Mouse (Mus musculus) gastrocnemius, postnatal 10 days (tissue): ENCODE measurements around the gene Il31. TPM values are rescaled to one million over a fixed set of nuclear protein-coding genes. Genes with fewer than 3 reads are reported as not detected.
"Not testable (repeated sequence)": the region's sequence is repeated elsewhere in the genome, so short reads cannot be mapped to it uniquely, and the experiment has no call there.

ENCODE experiments used
- DNase-seq: peaks from one replicate; pipeline ENCODE4 v3.0.0; 2021; ENCODE audit warnings: mixed read lengths
- long read RNA-seq, 2 experiments: library from polyadenylated mRNA; stranded (forward); transcript quantifications; one replicate each; pipeline ENCODE4 v2.0.0; 2021
- total RNA-seq, 2 experiments: library from RNA; stranded (reverse); gene quantifications; 2 replicates each; pipeline ENCODE4 v1.2.3; 2021

Gene Il31
- not detected for total RNA-seq
- long read RNA-seq, experiment 1, result 0 reads
- long read RNA-seq, experiment 2, result 0 reads

DNA sequence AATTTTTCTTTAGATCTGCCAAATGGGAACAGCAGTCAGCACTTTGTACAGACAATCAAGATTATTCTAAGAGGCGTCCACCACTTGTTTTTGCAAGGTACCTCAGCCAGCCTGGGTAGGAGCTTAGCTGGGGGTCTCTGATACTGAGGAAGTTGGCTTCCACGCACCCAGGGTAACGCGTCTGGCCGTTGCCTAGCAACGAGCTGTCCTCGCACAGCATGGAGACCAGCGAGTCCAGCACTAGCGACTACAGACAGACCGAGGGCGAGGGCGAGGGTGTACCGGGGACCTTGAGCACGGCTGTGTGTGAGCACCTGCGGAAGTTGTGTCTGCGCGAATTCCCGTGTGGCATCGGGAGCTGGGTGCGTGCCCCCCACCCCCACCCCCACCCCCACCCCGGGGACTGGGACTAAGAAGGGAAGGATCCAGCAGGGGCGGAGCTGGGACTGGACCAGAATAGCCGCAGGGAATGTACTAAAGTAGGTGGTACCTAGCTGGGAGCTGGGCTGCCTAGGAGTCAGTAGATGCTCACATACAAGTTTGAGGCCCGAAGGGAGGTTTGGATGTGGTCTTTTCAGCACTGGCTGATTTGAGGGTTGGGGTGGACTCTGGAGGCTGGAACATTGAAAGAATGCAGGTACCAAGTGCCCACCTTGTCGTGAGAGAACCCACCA, at the start of gene Il31, which contains the start of gene Lrrc43:
TSS of gene Il31 (minus strand) at position 378 of the 674 bp plus-strand sequence.
TSS of gene Lrrc43 (plus strand) at position 194 of the 674 bp plus-strand sequence.
- DNase-seq, result no peak

- peak; percentile 0 for DNase-seq
Observed at GRCm38 (mm10) chr5:123533801-123534200, 44.5 kb upstream of the Il31 start.

DNA sequence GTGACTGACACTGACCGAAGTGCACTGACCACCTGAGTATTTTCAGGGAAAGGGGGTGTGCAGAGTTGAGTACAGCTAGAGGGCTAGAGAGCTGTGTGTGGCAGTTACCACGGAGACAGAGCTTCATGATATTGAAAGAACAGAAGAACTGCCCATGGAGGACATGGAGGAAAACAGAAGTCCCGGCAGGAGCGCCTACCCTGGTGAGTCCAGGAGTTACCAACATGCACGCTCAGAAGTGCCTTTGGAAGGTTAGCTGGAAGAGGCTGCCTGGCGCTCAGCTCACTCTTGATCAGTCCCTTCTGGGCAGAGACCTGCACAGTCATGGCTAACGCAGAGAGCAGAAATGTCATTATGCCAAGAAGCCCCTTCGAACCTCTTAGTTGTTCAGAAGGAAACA, 40.8 kb upstream of the Il31 start:
- DNase-seq, result peak; percentile 3

DNA sequence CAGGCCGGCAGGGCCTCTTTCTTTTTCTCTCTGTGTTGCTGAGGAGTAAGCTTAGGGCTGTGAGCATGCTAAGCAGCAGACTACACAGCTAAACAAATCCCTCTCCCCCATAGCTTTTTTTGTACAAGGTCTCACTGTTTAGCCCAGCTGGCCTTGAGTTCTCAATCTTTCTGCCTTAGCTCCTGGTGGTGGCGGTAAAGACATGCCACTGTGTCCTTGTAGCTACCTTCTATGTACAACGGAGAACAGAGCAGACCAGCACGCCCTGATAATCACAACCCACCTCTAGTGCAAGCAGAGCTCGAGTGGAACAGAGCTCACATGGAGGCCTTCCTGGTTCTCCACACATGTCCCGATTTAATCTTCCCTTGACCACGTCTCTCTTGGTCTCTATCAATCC, 39.4 kb upstream of the Il31 start:
- DNase-seq, result peak; percentile 1

DNA sequence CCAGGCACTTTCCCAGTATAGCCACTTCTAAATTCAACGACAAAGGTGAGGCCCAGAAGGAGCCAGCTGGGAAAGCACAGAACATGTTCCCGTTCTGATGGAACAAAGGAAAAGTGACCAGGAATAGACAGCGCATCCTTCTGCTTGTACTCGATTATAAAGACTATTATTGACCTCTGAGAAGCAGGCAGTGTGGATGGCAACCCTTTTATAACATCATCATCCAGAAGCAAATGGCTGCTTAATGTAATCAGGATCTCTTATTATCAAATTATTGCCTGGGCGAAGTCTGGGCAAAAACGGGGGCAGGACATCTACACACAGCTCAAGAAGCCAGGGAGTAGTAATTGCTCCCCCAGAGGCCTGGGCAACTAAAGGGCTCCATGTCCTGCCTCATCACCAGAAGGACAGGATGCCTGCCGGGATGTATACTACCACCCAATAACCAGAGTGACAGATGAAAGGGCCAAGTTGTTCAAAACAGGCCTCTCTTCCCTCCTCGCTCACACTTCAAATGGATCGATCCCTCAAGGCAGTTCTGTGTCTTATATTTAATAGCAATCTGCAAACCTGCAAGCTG, 36.7 kb upstream of the Il31 start:
- peak; percentile 1 for DNase-seq

DNA sequence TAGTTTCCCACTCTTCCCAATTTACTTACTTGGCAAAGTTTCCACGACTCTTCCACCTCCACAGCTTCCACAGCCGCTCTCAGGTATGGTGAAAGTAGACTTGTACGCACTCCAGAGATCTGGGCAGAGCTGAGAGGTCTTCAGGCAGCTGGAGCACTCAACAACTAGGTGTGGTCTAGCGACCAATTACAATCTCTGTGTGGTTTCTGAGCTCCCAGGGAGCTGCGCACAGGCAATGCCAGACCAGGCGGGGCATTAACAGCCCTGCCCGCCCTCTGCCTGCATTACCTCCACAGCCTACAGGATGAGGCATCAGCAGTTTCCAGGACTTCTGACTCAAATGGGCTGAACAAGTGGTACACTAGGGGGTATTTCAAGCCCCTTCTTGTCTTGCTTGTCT, 36.0 kb upstream of the Il31 start, which contains the start of gene Gm49027:
TSS of gene Gm49027 (minus strand) at position 208 of the 400 bp plus-strand sequence.
- peak; percentile 1 for DNase-seq

- DNase-seq, result no peak
Observed at GRCm38 (mm10) chr5:123524393-123524750, 35.1 kb upstream of the Il31 start.

- DNase-seq, result peak; percentile 98
Observed at GRCm38 (mm10) chr5:123523692-123524392, 34.6 kb upstream of the Il31 start, which contains the start of gene Diablo. Diablo (minus strand) TSS chr5:123524176.

- DNase-seq, result peak; percentile 1
Observed at GRCm38 (mm10) chr5:123522166-123522565, 32.9 kb upstream of the Il31 start.

GRCm38 (mm10) chr5:123521621-123522020, 32.3 kb upstream of the Il31 start:
- DNase-seq, result peak; percentile 0

DNA sequence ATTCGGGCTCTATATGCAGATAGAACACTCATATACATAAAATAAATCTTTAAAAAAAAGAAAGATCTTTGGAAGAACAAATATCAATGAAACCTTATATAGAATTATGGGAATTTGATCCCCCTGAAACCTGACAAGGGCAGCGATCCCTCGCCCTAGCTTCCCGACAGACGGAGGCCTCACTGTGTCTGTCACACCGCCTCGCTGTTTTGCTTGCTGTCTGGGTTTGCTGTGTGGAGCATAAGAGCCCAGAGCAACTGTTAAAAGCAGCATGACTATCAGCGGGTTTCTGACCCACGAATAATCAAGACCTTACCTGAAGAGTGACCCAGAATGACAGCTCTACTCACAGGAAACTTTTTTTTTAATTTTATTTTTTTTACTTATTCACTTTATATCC, 31.4 kb upstream of the Il31 start:
- DNase-seq, result peak; percentile 1

- DNase-seq, result no peak
Observed at GRCm38 (mm10) chr5:123514871-123515270, 25.6 kb upstream of the Il31 start.

DNA sequence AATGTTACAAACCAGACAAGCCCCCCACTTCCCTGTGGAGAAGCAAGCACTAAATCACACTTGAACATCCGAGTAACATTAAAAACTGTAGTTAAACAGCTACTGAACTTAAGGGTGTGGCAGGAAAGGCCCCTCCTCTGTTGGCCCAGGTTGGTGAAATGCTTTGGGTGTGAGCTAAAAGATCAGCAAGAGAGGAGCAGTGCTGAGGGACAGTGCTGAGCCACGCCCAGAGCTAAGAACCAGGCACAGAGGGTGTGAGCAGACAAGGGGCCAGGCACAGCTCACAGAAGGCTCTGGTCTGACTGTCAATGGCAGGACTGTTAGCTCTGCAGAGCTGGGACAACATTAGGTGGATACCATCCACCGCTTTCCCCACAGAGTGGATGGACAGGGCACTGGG, 22.8 kb upstream of the Il31 start:
- DNase-seq, result no peak

GRCm38 (mm10) chr5:123511426-123511825, 22.1 kb upstream of the Il31 start:
- DNase-seq, result not testable (repeated sequence)

DNA sequence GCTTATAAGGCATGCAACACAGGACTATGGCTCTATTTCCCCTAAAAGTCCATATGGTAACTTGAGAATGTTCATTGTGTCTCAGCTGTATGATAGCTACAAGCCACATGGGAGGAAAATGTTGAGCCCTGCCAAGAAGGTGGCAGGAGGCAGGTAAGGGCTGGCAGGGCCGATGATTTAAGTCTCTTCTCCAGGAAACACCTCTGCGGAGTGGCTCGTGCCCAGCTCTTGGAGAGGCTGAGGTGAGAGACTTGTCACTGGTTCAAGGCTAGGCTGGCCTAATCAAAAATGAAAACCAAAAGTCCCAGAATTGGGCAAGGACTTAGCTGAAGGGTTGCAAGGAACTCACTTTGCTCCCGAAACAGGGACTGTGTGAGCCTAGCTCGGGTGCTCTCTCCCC, 20.9 kb upstream of the Il31 start, which contains the start of gene B3gnt4:
TSS of gene B3gnt4 (plus strand) at position 301 of the 400 bp plus-strand sequence.
- DNase-seq, result no peak

DNA sequence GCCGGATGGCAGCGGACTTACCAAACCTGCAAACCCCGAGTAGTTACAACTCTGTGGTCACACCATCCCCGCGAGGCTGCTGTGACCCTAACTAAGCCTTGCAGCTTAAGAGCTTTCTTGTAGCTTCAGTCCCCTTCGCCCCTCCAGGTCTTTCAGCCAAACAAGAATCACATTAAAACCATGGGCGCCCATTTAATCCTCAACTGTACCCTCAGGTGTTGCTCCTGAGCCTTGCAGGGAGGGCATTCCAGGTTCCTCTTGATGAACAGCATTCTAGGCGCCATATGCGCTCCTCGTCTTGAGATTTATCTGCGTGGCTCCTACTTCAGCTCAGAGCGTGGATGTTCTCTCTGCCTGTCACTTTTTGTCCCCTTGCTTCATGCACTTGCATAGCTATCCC, 19.6 kb upstream of the Il31 start:
- no peak for DNase-seq

DNA sequence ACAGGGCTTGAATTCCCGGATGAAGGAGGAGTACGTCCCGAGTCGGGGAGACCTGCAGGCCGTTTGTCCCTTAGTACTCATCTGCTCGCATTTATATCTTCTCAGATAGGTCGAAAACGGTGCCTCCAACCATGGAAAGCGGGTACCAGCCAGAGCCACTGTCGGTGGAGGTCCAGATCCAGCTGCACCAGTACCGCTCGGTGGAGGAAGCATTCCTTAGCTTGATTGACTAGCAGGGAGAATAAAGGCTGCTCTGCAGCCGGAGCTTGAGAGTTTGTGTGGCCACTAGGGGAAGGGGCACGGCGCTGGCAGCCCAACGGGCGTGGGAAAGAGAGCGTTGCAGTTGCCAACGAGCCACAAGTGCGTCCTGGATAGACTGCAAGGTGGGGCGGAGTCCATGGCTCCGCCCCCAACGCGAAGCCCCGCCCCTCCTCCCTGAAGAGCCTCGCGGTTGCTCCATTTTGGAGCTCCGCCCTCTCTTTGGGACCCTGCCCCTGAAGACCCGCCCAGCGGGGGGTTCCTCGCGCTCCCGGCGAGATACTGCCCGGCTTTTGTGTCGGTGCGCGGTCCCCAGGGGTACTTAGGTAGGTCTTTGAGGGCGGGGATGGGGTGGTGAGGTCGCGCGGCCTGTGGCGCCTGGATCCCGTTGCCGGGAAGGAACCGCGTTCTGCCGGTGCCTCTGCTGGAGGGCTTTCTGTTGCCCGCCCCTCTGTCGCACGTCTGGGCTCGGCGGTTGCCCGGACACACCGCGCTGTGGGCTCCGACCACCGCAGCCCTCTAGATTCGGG, 18.8 kb upstream of the Il31 start:
- DNase-seq, result peak; percentile 72

GRCm38 (mm10) chr5:123501973-123502372, 12.7 kb upstream of the Il31 start:
- no peak for DNase-seq

GRCm38 (mm10) chr5:123499717-123500116, 10.4 kb upstream of the Il31 start:
- no peak for DNase-seq

DNA sequence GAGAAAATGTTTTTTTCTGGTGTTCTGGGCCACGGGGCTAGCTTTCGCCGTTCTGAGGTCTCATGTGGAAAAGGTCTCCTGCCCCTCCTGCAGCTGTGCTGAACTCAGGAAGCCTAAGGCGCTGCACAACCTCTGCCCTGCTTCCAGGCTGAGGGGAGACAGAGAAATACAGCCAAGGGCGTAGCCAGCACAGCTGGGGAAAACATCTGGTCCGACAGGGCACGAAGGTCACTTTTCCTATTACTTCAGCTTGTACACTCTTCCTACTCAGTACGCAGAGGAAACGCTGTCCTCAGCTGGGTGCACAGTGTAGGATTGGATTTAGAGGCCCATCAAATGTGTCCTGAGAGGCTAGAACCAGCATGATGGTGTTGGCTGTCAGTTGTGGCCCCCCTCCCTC, 646 bp upstream of the Il31 start:
- DNase-seq, result no peak

GRCm38 (mm10) chr5:123487659-123488395, 1.5 kb downstream of the Il31 start:
- no peak for DNase-seq

DNA sequence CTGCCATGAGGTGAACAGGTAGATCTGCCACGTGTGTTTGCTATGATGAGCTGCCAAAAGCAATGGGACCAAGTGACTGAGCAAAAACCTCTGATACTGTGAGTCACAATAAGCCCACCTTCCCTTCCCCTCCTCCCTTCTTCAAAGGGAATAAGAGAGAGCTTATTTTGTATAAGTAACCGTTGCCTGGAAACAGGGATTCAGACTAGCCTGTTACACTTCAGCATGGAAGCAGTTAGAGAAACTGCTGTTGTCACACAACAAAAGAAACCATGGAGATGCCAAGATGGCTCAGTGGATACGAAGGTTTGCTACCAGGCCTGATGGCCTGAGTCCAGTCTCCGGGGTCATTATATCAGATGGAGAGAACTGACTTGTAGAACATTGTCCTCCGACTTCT, 15.5 kb downstream of the Il31 start:
- no peak for DNase-seq
